Mouse (Mus musculus) CD4-positive, CD25-positive, alpha-beta regulatory T cell, adult 4 months (primary cell): ENCODE results near the gene Hist1h3e. TPM values are rescaled to one million over a fixed set of nuclear protein-coding genes. Genes with fewer than 3 reads are reported as not detected.

Source experiments
- ATAC-seq: one replicate; pipeline ENCODE4 v1.8.0; 2017
- polyA plus RNA-seq, 2 experiments: library from polyadenylated mRNA; unstranded; fragments of 100-300 nt; shearing (Covaris generic); gene quantifications; one replicate each; pipeline ENCODE4 v1.2.1; 2017

Gene Hist1h3e
- polyA plus RNA-seq, 2 experiments from 2014 or later, result 2.2 to 4.1 TPM

DNA sequence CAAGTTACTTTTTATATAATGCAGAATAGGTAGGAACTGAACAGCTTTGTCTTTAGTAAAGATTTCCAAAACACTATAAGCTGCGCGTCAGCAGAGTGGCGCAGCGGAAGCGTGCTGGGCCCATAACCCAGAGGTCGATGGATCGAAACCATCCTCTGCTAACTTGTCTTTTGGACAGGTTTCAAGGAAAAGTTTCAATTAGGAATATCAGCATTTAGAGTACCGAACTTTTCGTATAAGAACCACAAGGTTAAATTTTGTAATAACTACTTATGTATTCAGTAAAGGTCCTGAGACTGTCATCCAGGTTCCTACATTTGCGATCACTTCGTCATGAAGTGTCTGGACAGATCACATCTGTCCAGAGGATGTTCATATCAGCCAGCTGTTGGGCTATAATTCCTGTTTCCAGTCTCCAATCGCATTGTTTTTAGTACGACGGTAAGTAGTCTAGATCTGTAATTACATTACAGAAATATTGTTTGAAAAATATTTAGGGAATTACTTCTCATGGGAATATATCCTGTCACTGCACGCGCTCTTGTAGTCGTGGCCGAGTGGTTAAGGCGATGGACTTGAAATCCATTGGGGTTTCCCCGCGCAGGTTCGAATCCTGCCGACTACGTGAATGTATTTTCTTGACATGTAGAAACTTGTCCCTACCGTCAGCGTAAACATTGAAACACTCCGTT lies 44.4 kb downstream of the Hist1h3e start:
- ATAC-seq, result peak; percentile 59

GRCm38 (mm10) chr13:23516822-23517602 lies 45.2 kb downstream of the Hist1h3e start:
- ATAC-seq, result peak; percentile 44

DNA sequence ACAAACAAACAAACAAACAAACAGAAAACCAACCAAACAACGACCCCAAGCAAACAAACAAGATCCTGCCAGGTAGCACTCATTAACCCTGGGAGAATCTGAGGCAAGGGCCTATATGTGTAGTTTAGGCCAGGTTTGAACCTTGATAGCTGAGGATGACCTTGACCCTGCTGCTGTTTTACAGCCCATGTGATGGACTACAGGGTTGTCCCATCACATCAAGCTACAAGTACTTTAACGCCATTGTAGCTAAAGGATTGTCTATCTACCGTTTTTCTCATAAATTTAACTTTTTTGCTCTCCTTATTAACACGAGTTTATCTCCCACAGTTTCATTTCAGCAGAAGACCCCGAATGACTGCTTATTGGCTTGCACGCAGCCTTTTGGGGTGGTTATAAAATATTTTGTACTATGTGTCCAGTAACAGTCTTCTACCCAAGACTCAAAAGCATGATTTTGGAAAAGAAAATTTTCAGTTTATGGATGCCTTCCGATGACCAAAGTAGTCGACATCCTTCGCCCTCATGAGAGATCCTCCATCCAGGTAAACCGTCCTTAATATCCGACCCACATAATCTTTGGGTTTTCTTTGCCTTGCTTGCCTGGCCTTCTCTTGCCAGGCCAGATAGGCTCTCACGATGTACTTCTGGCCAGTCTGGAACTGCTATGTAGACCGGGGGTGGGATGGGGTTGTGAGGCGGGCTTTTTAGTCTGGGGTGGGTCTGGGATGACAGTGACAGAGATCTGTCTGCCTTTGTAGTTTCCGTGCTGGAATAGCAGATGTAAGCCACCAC lies 46.1 kb downstream of the Hist1h3e start:
- no peak for ATAC-seq

DNA sequence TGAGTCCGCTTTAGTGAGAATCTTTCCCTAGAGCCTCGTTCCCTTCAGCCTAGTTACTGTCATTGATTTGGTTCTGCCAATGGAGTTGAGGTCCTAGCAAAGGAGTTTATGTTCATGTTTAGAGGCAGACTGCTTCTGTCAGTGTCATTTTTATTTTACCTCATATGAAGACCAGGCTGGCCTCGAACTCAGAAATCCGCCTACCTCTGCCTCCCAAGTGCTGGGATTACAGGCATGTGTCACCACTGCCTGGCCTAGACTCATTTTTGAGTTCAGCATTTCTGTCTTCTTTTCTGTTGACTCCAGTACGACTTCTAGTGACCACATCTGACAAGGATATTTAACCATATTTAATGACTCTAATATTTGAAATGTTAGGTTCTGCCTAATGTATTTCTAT lies 46.9 kb downstream of the Hist1h3e start:
- no peak for ATAC-seq

DNA sequence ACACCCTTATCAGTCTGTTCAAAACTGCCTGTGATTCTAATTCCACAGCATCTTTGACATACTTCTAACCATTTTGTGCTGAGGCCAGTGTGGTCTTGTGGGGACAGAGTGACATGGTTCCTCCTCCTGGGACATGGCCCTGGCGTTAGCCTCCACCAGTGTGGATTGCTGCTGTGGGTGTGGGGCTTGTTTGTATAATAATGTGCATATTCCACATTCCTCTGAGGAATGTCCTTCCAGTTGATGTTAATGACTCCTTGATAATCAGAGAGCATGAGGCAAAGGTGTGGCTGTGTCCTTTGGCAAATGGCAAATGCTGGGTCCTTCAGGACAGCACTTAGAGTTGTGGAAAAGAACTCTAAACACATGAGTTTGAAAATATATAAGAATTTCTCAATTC lies 48.7 kb downstream of the Hist1h3e start:
- no peak for ATAC-seq

Other genes starting within 250 kb of the Hist1h3e start
- gene Zfp322a, start 193.2 kb downstream of the Hist1h3e start, polyA plus RNA-seq, result 10 to 100 TPM; 29.6 to 34.2 TPM
- 10 to 100 TPM; 12.4 to 14.5 TPM for gene Abt1, start 138.5 kb downstream of the Hist1h3e start, polyA plus RNA-seq
- not detected for gene Btn1a1, start 96.5 kb downstream of the Hist1h3e start, polyA plus RNA-seq
- gene Btn2a2, start 73.5 kb downstream of the Hist1h3e start, polyA plus RNA-seq, result not detected
- 10 to 100 TPM in 1 of 2 experiments, 1 to 10 TPM in 1; 9.5 to 10.8 TPM for gene Hist1h4h, start 31.3 kb downstream of the Hist1h3e start, polyA plus RNA-seq
- 1 to 10 TPM in 1 of 2 experiments, not detected in 1; 2.7 TPM for gene Hist1h2af, start 28.5 kb downstream of the Hist1h3e start, polyA plus RNA-seq
- gene Hist1h3g, start 26.9 kb downstream of the Hist1h3e start, polyA plus RNA-seq, result not detected
- under 1 TPM; 0.41 to 0.66 TPM for gene Hist1h2bh, start 19.0 kb downstream of the Hist1h3e start, polyA plus RNA-seq
- not detected for gene Hist1h3f, start 18.3 kb downstream of the Hist1h3e start, polyA plus RNA-seq
- gene Hist1h4f, start 10.7 kb downstream of the Hist1h3e start, polyA plus RNA-seq, result 1 to 10 TPM in 1 of 2 experiments, not detected in 1; 1.1 TPM
- gene Hist1h1d, start 9.1 kb downstream of the Hist1h3e start, polyA plus RNA-seq, result under 1 TPM; 0.18 to 0.35 TPM
- 10 to 100 TPM; 12.3 to 17.6 TPM for gene Hist1h2ae, start 8.9 kb upstream of the Hist1h3e start, polyA plus RNA-seq
- gene Hist1h2bg, start 9.0 kb upstream of the Hist1h3e start, polyA plus RNA-seq, result 1 to 10 TPM; 8.0 to 8.6 TPM
- not detected for gene Hist1h2bf, start 11.8 kb upstream of the Hist1h3e start, polyA plus RNA-seq
- gene Hist1h2ad, start 12.0 kb upstream of the Hist1h3e start, polyA plus RNA-seq, result under 1 TPM in 1 of 2 experiments, not detected in 1; 0.96 TPM
- gene Hist1h3d, start 13.4 kb upstream of the Hist1h3e start, polyA plus RNA-seq, result not detected
- 10 to 100 TPM; 20.2 to 22.9 TPM for gene Hist1h4d, start 19.2 kb upstream of the Hist1h3e start, polyA plus RNA-seq
- gene Hist1h2be, start 58.8 kb upstream of the Hist1h3e start, polyA plus RNA-seq, result 1 to 10 TPM; 3.3 to 4.0 TPM
- gene Hist1h1e, start 60.2 kb upstream of the Hist1h3e start, polyA plus RNA-seq, result 10 to 100 TPM; 10.6 to 11.3 TPM
- under 1 TPM; 0.51 to 0.74 TPM for gene Hist1h2ac, start 121.6 kb upstream of the Hist1h3e start, polyA plus RNA-seq
- 1 to 10 TPM; 4.0 to 4.2 TPM for gene Hist1h2bc, start 121.8 kb upstream of the Hist1h3e start, polyA plus RNA-seq
- not detected for gene Hist1h1t, start 133.4 kb upstream of the Hist1h3e start, polyA plus RNA-seq
- gene Hist1h4c, start 136.1 kb upstream of the Hist1h3e start, polyA plus RNA-seq, result 1 to 10 TPM; 8.7 to 9.4 TPM
- gene Hfe, start 148.5 kb upstream of the Hist1h3e start, polyA plus RNA-seq, result under 1 TPM; 0.57 to 0.69 TPM
- 10 to 100 TPM in 1 of 2 experiments, 1 to 10 TPM in 1; 8.9 to 10.5 TPM for gene Hist1h1c, start 176.4 kb upstream of the Hist1h3e start, polyA plus RNA-seq
- 1 to 10 TPM in 1 of 2 experiments, not detected in 1; 1.3 TPM for gene Hist1h3c, start 183.2 kb upstream of the Hist1h3e start, polyA plus RNA-seq
- gene Hist1h2bb, start 184.4 kb upstream of the Hist1h3e start, polyA plus RNA-seq, result 1 to 10 TPM in 1 of 2 experiments, not detected in 1; 2.9 TPM
- 1 to 10 TPM; 2.8 to 8.2 TPM for gene Hist1h2ab, start 188.8 kb upstream of the Hist1h3e start, polyA plus RNA-seq
- gene Hist1h3b, start 189.9 kb upstream of the Hist1h3e start, polyA plus RNA-seq, result not detected
- 1 to 10 TPM in 1 of 2 experiments, not detected in 1; 5.4 TPM for gene Hist1h4b, start 194.6 kb upstream of the Hist1h3e start, polyA plus RNA-seq
- gene Hist1h4a, start 198.9 kb upstream of the Hist1h3e start, polyA plus RNA-seq, result not detected
- 1 to 10 TPM in 1 of 2 experiments, not detected in 1; 1.8 TPM for gene Hist1h3a, start 200.0 kb upstream of the Hist1h3e start, polyA plus RNA-seq
- 1 to 10 TPM; 2.6 to 3.4 TPM for gene Hist1h1a, start 201.3 kb upstream of the Hist1h3e start, polyA plus RNA-seq
- not detected for gene Trim38, start 207.5 kb upstream of the Hist1h3e start, polyA plus RNA-seq
- gene Slc17a2, start 244.6 kb upstream of the Hist1h3e start, polyA plus RNA-seq, result not detected